Mouse (Mus musculus): Measurements from ENCODE around the gene Snrpd3.
A peak's percentile ranks its signal among the peaks of the same experiment; 100 is the strongest.
"Not testable (repeated sequence)": the region's sequence is repeated elsewhere in the genome, so short reads cannot be mapped to it uniquely, and the experiment has no call there.

Gene Snrpd3

GRCm38 (mm10) chr10:75503692-75504091, 13.7 kb upstream of the Snrpd3 start:
- no peak for DNase-seq

- DNase-seq: no peak
These were observed 12.9 kb upstream of the Snrpd3 start for GRCm38 (mm10) chr10:75504234-75505129.

GRCm38 (mm10) chr10:75505130-75505495, 12.2 kb upstream of the Snrpd3 start:
- no peak for DNase-seq

GRCm38 (mm10) chr10:75505928-75506327, 11.4 kb upstream of the Snrpd3 start:
- not testable (repeated sequence) for DNase-seq

GRCm38 (mm10) chr10:75510446-75510845, 6.9 kb upstream of the Snrpd3 start:
- DNase-seq: no peak

- DNase-seq: no peak
These were observed 6.3 kb upstream of the Snrpd3 start for GRCm38 (mm10) chr10:75511060-75511459.

GRCm38 (mm10) chr10:75511897-75512296, 5.5 kb upstream of the Snrpd3 start:
- DNase-seq: no peak

- no peak for DNase-seq
These were observed 4.6 kb upstream of the Snrpd3 start for GRCm38 (mm10) chr10:75512796-75513195.

GRCm38 (mm10) chr10:75513306-75514067, 3.9 kb upstream of the Snrpd3 start:
- no peak for DNase-seq

GRCm38 (mm10) chr10:75514361-75514760, 3.0 kb upstream of the Snrpd3 start:
- no peak for DNase-seq

GRCm38 (mm10) chr10:75515216-75516037, 1.9 kb upstream of the Snrpd3 start:
- no peak for DNase-seq

GRCm38 (mm10) chr10:75516038-75516723, 1.2 kb upstream of the Snrpd3 start:
- DNase-seq: peak; percentile 27

GRCm38 (mm10) chr10:75516724-75517072, 653 bp upstream of the Snrpd3 start:
- no peak for DNase-seq

GRCm38 (mm10) chr10:75517758-75518143, 400 bp downstream of the Snrpd3 start, which contains the start of gene Gucd1:
Gene Gucd1 (minus strand): TSS chr10:75517972.
- peak; percentile 97 for DNase-seq

- DNase-seq: no peak
These were observed 3.2 kb downstream of the Snrpd3 start for GRCm38 (mm10) chr10:75520581-75520980.

- no peak for DNase-seq
These were observed 4.3 kb downstream of the Snrpd3 start for GRCm38 (mm10) chr10:75521643-75522042.

- DNase-seq: not testable (repeated sequence)
These were observed 8.1 kb downstream of the Snrpd3 start for GRCm38 (mm10) chr10:75525450-75525849.

GRCm38 (mm10) chr10:75530322-75530721, 13.0 kb downstream of the Snrpd3 start:
- no peak for DNase-seq

GRCm38 (mm10) chr10:75531532-75532090, 14.3 kb downstream of the Snrpd3 start:
- DNase-seq: peak; percentile 54

- DNase-seq: no peak
These were observed 16.9 kb downstream of the Snrpd3 start for GRCm38 (mm10) chr10:75534216-75534615.

GRCm38 (mm10) chr10:75534934-75535333, 17.6 kb downstream of the Snrpd3 start:
- DNase-seq: no peak

- DNase-seq: no peak
These were observed 18.1 kb downstream of the Snrpd3 start for GRCm38 (mm10) chr10:75535423-75535822.
